Mouse (Mus musculus) embryonic facial prominence, embryonic 13.5 days (tissue): ENCODE measurements at regions not wholly inside any gene's neighbourhood (a gene's known extent, or its start where the extent isn't known, plus 50 kb on each side); places are given as distances from the start of the nearest gene placed in this dataset.

ENCODE experiments used
- ATAC-seq: fragments of 200-750 bp; cut with Nextera tagmentation; 2 replicates; pipeline ENCODE4 v1.8.0; 2017; ENCODE audit warnings: low read depth; ENCODE audit not compliant: insufficient number of reproducible peaks, insufficient read depth, low FRiP score, low TSS enrichment
- H3K27ac ChIP-seq: fragments of 300-500 bp; sonication (generic); 2 replicates; pipeline ENCODE4 v1.5.1; 2015; ENCODE audit warnings: moderate library complexity, mild to moderate bottlenecking, inconsistent platforms
- H3K27me3 ChIP-seq: fragments of 300-500 bp; sonication (generic); 2 replicates; pipeline ENCODE4 v1.6.1; 2015; ENCODE audit warnings: mild to moderate bottlenecking, inconsistent platforms
- H3K36me3 ChIP-seq: fragments of 300-500 bp; sonication (generic); 2 replicates; pipeline ENCODE4 v1.6.1; 2015; ENCODE audit warnings: mild to moderate bottlenecking, inconsistent platforms
- H3K4me1 ChIP-seq: fragments of 300-500 bp; sonication (generic); 2 replicates; pipeline ENCODE4 v1.6.1; 2015; ENCODE audit warnings: inconsistent platforms
- H3K4me2 ChIP-seq: fragments of 300-500 bp; sonication (generic); 2 replicates; pipeline ENCODE4 v1.6.1; 2015; ENCODE audit warnings: moderate library complexity, mild to moderate bottlenecking, inconsistent platforms
- H3K4me3 ChIP-seq: fragments of 300-500 bp; sonication (generic); 2 replicates; pipeline ENCODE4 v1.5.1; 2015; ENCODE audit warnings: mild to moderate bottlenecking, inconsistent platforms
- H3K9ac ChIP-seq: fragments of 300-500 bp; sonication (generic); 2 replicates; pipeline ENCODE4 v1.6.1; 2015; ENCODE audit warnings: mild to moderate bottlenecking, inconsistent platforms
- H3K9me3 ChIP-seq: fragments of 300-500 bp; sonication (generic); 2 replicates; pipeline ENCODE4 v1.6.1; 2016; ENCODE audit warnings: inconsistent platforms
- WGBS: fragments of 180-500 bp; shearing (Covaris S2); methylation state at CpG from one replicate; pipeline ENCODE4 v1.1.7; 2015; ENCODE audit warnings: mixed read lengths; 5-methylcytosine and 5-hydroxymethylcytosine counted together

DNA sequence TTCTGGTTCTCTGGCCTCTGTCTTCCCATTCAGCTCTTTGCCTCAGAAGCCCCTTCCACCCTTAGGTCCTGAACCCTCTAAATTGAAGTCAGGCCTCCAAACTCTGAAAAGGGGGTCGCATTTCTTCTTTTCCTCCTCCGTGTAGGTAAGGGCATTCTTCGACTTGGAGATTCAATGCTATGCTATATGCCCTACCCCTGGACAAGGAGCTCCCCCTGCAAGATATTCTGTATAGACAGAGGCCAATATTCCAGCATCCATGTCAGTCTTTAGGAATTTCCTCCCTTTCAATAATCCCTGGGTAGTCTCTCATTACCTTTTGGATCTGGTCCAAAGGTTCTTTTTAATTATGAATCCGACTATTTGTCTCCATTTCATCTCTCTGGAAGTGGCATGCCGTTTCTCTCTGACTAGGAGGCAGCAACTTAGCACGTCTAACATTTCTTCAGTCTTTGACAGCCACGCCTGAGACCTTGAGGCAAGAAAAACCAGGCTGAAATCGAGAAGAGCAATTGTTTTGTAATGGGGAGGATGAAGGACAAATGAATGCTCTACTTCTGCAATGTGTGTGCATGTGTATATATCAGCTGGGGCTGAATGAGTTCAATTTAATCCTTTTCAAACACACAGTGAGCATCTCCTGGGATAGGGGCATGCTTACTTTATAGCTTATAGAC is 921.7 kb upstream of the Lrrc6 start:
- Histone ChIP-seq H3K27ac (no peak overlapping the region), H3K4me1 (0 out of 2 replicates have a peak, but pooled peaks cover 9% of the 10 kb centered on the region), H3K27me3 (no peaks in the 10 kb centered on the region), H3K36me3 (no peaks in the 10 kb centered on the region), H3K9me3 (no peaks in the 10 kb centered on the region), H3K4me2 (no peak overlapping the region), H3K4me3 (no peak overlapping the region), H3K9ac (no peak overlapping the region)
- no peak for ATAC-seq
- 42% methylated on average over 8 of the region's 8 CpGs for WGBS

GRCm38 (mm10) chr15:67420776-67421175 is 920.1 kb upstream of the Lrrc6 start:
- H3K4me1 ChIP-seq = 0 out of 2 replicates have a peak, but pooled peaks cover 9% of the 10 kb centered on the region
- no peak overlapping the region for H3K4me2 ChIP-seq
- no peaks in the 10 kb centered on the region for H3K9me3 ChIP-seq
- H3K4me3 ChIP-seq = no peak overlapping the region
- ATAC-seq = no peak
- H3K27me3 ChIP-seq = no peaks in the 10 kb centered on the region
- no peak overlapping the region for H3K27ac ChIP-seq
- H3K36me3 ChIP-seq = no peaks in the 10 kb centered on the region
- H3K9ac ChIP-seq = no peak overlapping the region
- WGBS = 63% methylated on average over 6 of the region's 6 CpGs

DNA sequence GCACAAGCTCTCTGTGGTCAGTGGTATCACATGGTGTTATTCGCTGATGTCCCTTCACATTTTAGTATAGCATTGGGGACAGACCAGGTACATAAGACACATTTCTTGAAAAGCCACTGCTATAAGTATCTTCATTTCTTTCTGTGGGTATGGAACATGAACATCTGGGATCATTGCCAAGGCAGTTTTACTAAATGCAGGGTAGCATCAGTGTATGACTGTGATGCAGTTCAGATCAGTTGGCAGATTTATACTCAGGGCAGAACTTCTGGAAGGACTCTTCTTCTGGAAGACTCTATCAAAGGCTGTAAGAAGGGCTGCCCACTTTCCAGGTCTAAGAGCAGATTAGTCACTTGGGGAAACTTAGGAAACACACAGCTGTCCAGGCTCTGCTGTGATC is 919.0 kb upstream of the Lrrc6 start:
- Histone ChIP-seq H3K4me1 (0 out of 2 replicates have a peak, but pooled peaks cover 9% of the 10 kb centered on the region), H3K9ac (no peak overlapping the region), H3K4me2 (no peak overlapping the region), H3K27me3 (no peaks in the 10 kb centered on the region), H3K36me3 (no peaks in the 10 kb centered on the region), H3K4me3 (no peak overlapping the region), H3K27ac (no peak overlapping the region), H3K9me3 (no peaks in the 10 kb centered on the region)
- 96% methylated on average over 1 of the region's 1 CpGs for WGBS
- no peak for ATAC-seq

- no peak overlapping the region for H3K4me2 ChIP-seq
- 64% methylated on average over 2 of the region's 2 CpGs for WGBS
These were observed 917.0 kb upstream of the Lrrc6 start for GRCm38 (mm10) chr15:67417742-67418163.

GRCm38 (mm10) chr15:67415840-67416239 is 915.1 kb upstream of the Lrrc6 start:
- H3K4me1 ChIP-seq = 0 out of 2 replicates have a peak, but pooled peaks cover 4% of the 10 kb centered on the region
- no peaks in the 10 kb centered on the region for H3K27me3 ChIP-seq
- no peaks in the 10 kb centered on the region for H3K9me3 ChIP-seq
- WGBS = 67% methylated on average over 2 of the region's 2 CpGs
- no peaks in the 10 kb centered on the region for H3K36me3 ChIP-seq
- H3K9ac ChIP-seq = no peak overlapping the region
- no peak overlapping the region for H3K4me3 ChIP-seq
- no peak for ATAC-seq
- no peak overlapping the region for H3K27ac ChIP-seq
- H3K4me2 ChIP-seq = no peak overlapping the region

More at GRCm38 (mm10) chr15:67417742-67418163, 917.0 kb upstream of the Lrrc6 start:
- Histone ChIP-seq H3K4me3 (no peak overlapping the region), H3K9ac (no peak overlapping the region), H3K4me1 (0 out of 2 replicates have a peak, but pooled peaks cover 9% of the 10 kb centered on the region), H3K36me3 (no peaks in the 10 kb centered on the region), H3K27me3 (no peaks in the 10 kb centered on the region), H3K9me3 (no peaks in the 10 kb centered on the region), H3K27ac (no peak overlapping the region)
- no peak for ATAC-seq

DNA sequence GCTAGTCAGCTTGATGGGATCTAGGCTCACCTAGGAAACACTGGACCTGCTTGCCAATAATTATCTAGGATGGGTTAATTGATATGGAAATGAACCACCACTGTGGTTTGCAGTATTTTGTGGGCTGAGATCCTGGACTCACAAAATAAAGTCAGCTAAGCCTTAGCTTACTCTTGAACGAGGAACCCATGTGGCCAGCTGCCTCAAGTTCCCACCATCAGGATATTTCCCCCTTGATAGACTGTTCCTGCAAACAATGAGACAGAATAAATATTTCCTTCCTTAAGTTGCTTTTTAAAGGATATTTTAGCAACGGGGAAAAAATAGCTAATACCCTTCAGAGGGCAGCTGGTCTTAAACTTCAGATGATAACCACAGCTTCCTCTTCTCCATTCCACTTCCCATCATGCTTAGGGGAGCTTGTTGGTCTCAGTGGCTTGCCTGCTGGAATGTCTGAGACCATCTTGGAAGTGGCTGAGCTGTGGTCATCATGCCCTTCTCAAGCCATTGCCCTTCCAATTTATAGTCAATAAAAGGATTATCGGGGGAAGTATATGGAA is 913.7 kb upstream of the Lrrc6 start:
- no peaks in the 10 kb centered on the region for H3K27me3 ChIP-seq
- WGBS = 81% methylated on average over 3 of the region's 3 CpGs
- H3K4me3 ChIP-seq = no peak overlapping the region
- no peaks in the 10 kb centered on the region for H3K4me1 ChIP-seq
- H3K36me3 ChIP-seq = no peaks in the 10 kb centered on the region
- no peak overlapping the region for H3K9ac ChIP-seq
- no peaks in the 10 kb centered on the region for H3K9me3 ChIP-seq
- no peak overlapping the region for H3K4me2 ChIP-seq
- no peak overlapping the region for H3K27ac ChIP-seq
- ATAC-seq = no peak

- Histone ChIP-seq H3K4me3 (no peak overlapping the region), H3K27ac (no peak overlapping the region), H3K4me2 (no peak overlapping the region), H3K36me3 (no peaks in the 10 kb centered on the region), H3K9me3 (no peaks in the 10 kb centered on the region), H3K27me3 (no peaks in the 10 kb centered on the region), H3K4me1 (no peaks in the 10 kb centered on the region), H3K9ac (no peak overlapping the region)
- WGBS = 88% methylated on average over 3 of the region's 3 CpGs
- no peak for ATAC-seq
These were observed 912.9 kb upstream of the Lrrc6 start for GRCm38 (mm10) chr15:67413581-67413980.

DNA sequence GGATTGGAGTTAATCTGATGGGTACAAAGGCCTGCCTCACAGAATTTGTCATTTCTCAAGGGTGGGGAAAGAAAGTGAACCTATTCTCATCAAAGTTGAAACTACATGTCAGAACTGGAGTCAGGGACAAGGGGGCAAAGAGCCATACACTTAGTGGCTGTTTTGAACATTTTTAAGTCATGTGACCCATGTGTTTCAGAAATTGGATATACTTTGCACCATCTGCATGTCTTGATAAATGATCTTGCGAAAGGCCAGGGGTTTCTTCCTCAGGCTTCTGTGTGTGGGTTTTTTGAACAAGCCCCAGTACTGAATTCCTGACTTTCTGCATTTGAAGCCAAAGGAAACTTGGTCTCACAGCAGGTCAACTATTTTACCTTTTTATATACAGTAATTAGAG is 911.7 kb upstream of the Lrrc6 start:
- Histone ChIP-seq H3K36me3 (no peaks in the 10 kb centered on the region), H3K4me3 (no peak overlapping the region), H3K27me3 (no peaks in the 10 kb centered on the region), H3K27ac (no peak overlapping the region), H3K4me1 (no peaks in the 10 kb centered on the region), H3K9ac (no peak overlapping the region), H3K9me3 (no peaks in the 10 kb centered on the region), H3K4me2 (no peak overlapping the region)
- no peak for ATAC-seq
- WGBS = 75% methylated on average over 1 of the region's 1 CpGs

DNA sequence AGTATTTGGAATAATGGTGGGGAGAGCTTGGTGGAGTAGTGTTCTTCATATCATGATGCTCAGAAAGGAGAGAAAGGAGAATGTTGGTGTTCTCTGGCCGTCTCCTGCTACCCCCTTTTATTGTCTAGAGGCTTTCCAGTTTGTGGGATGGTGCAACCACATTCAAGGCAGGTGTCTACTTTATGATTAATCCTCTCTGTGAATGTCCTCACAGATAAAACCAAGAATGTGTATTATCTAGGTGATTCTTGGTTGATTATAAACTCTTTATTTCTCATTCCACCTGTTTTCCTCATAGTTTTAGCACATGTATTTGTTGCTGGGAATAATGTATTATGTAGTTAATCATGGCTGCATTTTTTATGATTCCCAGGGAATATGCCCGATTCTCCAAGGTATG is 910.9 kb upstream of the Lrrc6 start:
- Histone ChIP-seq H3K27ac (no peak overlapping the region), H3K9me3 (no peaks in the 10 kb centered on the region), H3K36me3 (no peaks in the 10 kb centered on the region), H3K4me1 (no peaks in the 10 kb centered on the region), H3K4me2 (no peak overlapping the region), H3K9ac (no peak overlapping the region), H3K4me3 (no peak overlapping the region), H3K27me3 (no peaks in the 10 kb centered on the region)
- WGBS = 81% methylated on average over 2 of the region's 2 CpGs
- no peak for ATAC-seq

GRCm38 (mm10) chr15:67410012-67410411 is 909.3 kb upstream of the Lrrc6 start:
- Histone ChIP-seq H3K27ac (no peak overlapping the region), H3K4me2 (no peak overlapping the region), H3K27me3 (no peaks in the 10 kb centered on the region), H3K4me3 (no peak overlapping the region), H3K36me3 (no peaks in the 10 kb centered on the region), H3K9ac (no peak overlapping the region), H3K4me1 (no peaks in the 10 kb centered on the region), H3K9me3 (no peaks in the 10 kb centered on the region)
- ATAC-seq = no peak
- WGBS = 86% methylated on average over 1 of the region's 1 CpGs

- no peak overlapping the region for H3K4me2 ChIP-seq
- 77% methylated on average over 9 of the region's 9 CpGs for WGBS
- ATAC-seq = no peak
These were observed 908.3 kb upstream of the Lrrc6 start for GRCm38 (mm10) chr15:67408871-67409559.

DNA sequence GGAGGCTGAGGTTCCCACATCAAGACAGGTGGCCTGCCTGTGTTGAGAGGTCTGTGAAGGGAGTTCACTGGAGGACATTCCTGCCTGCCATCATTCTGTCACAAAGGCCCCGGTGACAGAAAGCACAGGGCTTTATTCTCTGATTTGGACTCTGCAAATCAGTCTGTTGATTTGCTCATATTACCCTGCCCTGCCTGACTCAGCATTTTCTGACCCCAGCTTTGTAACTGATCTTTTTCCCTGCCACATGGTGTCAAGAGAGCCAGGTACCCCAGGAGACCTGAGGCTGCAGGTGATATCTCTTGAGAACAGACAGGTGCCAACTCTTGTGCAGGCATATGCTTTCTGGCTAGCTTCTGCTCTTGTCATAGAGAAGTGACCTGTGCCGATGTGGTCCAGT is 906.5 kb upstream of the Lrrc6 start:
- Histone ChIP-seq H3K4me2 (no peak overlapping the region), H3K4me3 (no peak overlapping the region), H3K9me3 (no peaks in the 10 kb centered on the region), H3K36me3 (no peaks in the 10 kb centered on the region), H3K4me1 (no peaks in the 10 kb centered on the region), H3K27ac (no peak overlapping the region), H3K9ac (no peak overlapping the region), H3K27me3 (no peaks in the 10 kb centered on the region)
- 79% methylated on average over 2 of the region's 2 CpGs for WGBS
- ATAC-seq = no peak

More at GRCm38 (mm10) chr15:67408871-67409559, 908.3 kb upstream of the Lrrc6 start:
- H3K27ac ChIP-seq = no peak overlapping the region
- H3K9ac ChIP-seq = no peak overlapping the region
- no peak overlapping the region for H3K4me3 ChIP-seq
- H3K4me1 ChIP-seq = no peaks in the 10 kb centered on the region
- no peaks in the 10 kb centered on the region for H3K9me3 ChIP-seq
- H3K36me3 ChIP-seq = no peaks in the 10 kb centered on the region
- H3K27me3 ChIP-seq = no peaks in the 10 kb centered on the region
